Mouse (Mus musculus) MEL (cell line): ENCODE results near the gene Siah1a. TPM values are rescaled to one million over a fixed set of nuclear protein-coding genes. Genes with fewer than 3 reads are reported as not detected.

ENCODE experiments used
- DNase-seq: peaks from one replicate; pipeline ENCODE4 v3.0.0; 2011; ENCODE audit warnings: low read depth, low spot score
- H3K27ac ChIP-seq: 2 replicates; pipeline ENCODE4 v1.5.1; 2012; ENCODE audit warnings: low read depth, mild to moderate bottlenecking, control low read depth, low read length, moderate library complexity; ENCODE audit not compliant: control insufficient read depth
- H3K27me3 ChIP-seq, 2 experiments: fragments of 150-350 bp in 1 of 2; sonication (generic) in 1 of 2; 2 replicates each; pipeline ENCODE4 v1.6.1; 2012; ENCODE audit warnings: low read length in 2 of 2, mild to moderate bottlenecking in 2 of 2, improper control_type of control experiment in 1 of 2, moderate library complexity in 1 of 2; ENCODE audit not compliant: insufficient read depth in 2 of 2, control insufficient read depth in 1 of 2
- H3K36me3 ChIP-seq, 2 experiments: 2 replicates each; pipeline ENCODE4 v1.6.1; 2012 to 2014; ENCODE audit warnings: low read length in 2 of 2, improper control_type of control experiment in 1 of 2, inconsistent platforms in 1 of 2, mild to moderate bottlenecking in 1 of 2; ENCODE audit not compliant: insufficient read depth in 2 of 2, control insufficient read depth in 1 of 2
- H3K4me1 ChIP-seq, 2 experiments: fragments of 150-350 bp in 1 of 2; sonication (generic) in 1 of 2; 2 replicates each; pipeline ENCODE4 v1.6.1; 2012; ENCODE audit warnings: low read length in 2 of 2, improper control_type of control experiment in 1 of 2, mild to moderate bottlenecking in 1 of 2; ENCODE audit not compliant: insufficient read depth in 2 of 2, control insufficient read depth in 1 of 2
- H3K4me3 ChIP-seq, 2 experiments: fragments of 150-350 bp in 1 of 2; sonication (generic) in 1 of 2; 2 replicates each; pipeline ENCODE4 v1.5.1; 2012; ENCODE audit warnings: low read depth in 2 of 2, low read length in 2 of 2, mild to moderate bottlenecking in 2 of 2, moderate library complexity in 2 of 2, control low read depth in 1 of 2, improper control_type of control experiment in 1 of 2; ENCODE audit not compliant: control insufficient read depth in 1 of 2, insufficient read depth in 1 of 2
- H3K79me2 ChIP-seq: 2 replicates; pipeline ENCODE4 v1.6.1; 2012; ENCODE audit warnings: mild to moderate bottlenecking, low read length, moderate library complexity; ENCODE audit not compliant: control insufficient read depth, poor library complexity, insufficient read depth
- H3K9ac ChIP-seq: 2 replicates; pipeline ENCODE4 v1.6.1; 2012; ENCODE audit warnings: low read depth, mild to moderate bottlenecking, control low read depth, low read length, moderate library complexity; ENCODE audit not compliant: control insufficient read depth, poor library complexity, severe bottlenecking
- H3K9me3 ChIP-seq: fragments of 150-350 bp; sonication (generic); replicated peaks from 2 replicates; pipeline ENCODE4 v1.6.1; 2012; ENCODE audit warnings: mild to moderate bottlenecking, low read length, improper control_type of control experiment, moderate library complexity; ENCODE audit not compliant: insufficient read depth
- CHD1 ChIP-seq: IDR thresholded peaks from 2 replicates; pipeline ENCODE4 v1.6.1; 2012; ENCODE audit warnings: low read depth, mild to moderate bottlenecking, inconsistent platforms, low read length, improper control_type of control experiment
- CHD2 ChIP-seq: IDR thresholded peaks from 2 replicates; pipeline ENCODE4 v1.6.1; 2011; ENCODE audit warnings: low read length, improper control_type of control experiment
- CTCF ChIP-seq, 3 experiments: IDR thresholded peaks in 2 of 3; conservative IDR thresholded peaks in 1 of 3; 2 replicates each; pipeline ENCODE4 v1.5.1; 2011 to 2012; ENCODE audit warnings: low read length in 3 of 3, low read depth in 2 of 3, mild to moderate bottlenecking in 2 of 3, improper control_type of control experiment in 1 of 3, inconsistent platforms in 1 of 3, mixed read lengths in 1 of 3, moderate library complexity in 1 of 3; ENCODE audit not compliant: control insufficient read depth in 1 of 3, insufficient read depth in 1 of 3, poor library complexity in 1 of 3, severe bottlenecking in 1 of 3
- E2F4 ChIP-seq: IDR thresholded peaks from 2 replicates; pipeline ENCODE4 v1.6.1; 2011; ENCODE audit warnings: low read depth, low read length, improper control_type of control experiment, borderline replicate concordance
- ELF1 ChIP-seq: IDR thresholded peaks from 2 replicates; pipeline ENCODE4 v1.6.1; 2014; ENCODE audit warnings: low read depth, mild to moderate bottlenecking, inconsistent platforms, low read length, improper control_type of control experiment, moderate library complexity
- ETS1 ChIP-seq: IDR thresholded peaks from 2 replicates; pipeline ENCODE4 v1.6.1; 2012; ENCODE audit warnings: low read depth, mild to moderate bottlenecking, inconsistent platforms, low read length, improper control_type of control experiment, moderate library complexity
- GABPA ChIP-seq: IDR thresholded peaks from 2 replicates; pipeline ENCODE4 v1.6.1; 2012; ENCODE audit warnings: low read depth, mild to moderate bottlenecking, inconsistent platforms, low read length, improper control_type of control experiment, moderate library complexity
- GATA1 ChIP-seq: IDR thresholded peaks from 2 replicates; pipeline ENCODE4 v1.6.1; 2011; ENCODE audit warnings: low read depth, low read length, improper control_type of control experiment
- HCFC1 ChIP-seq: IDR thresholded peaks from 2 replicates; pipeline ENCODE4 v1.6.1; 2012; ENCODE audit warnings: low read depth, mild to moderate bottlenecking, inconsistent platforms, low read length, improper control_type of control experiment, moderate library complexity
- JUND ChIP-seq: IDR thresholded peaks from 2 replicates; pipeline ENCODE4 v1.6.1; 2011; ENCODE audit warnings: low read depth, mild to moderate bottlenecking, improper control_type of control experiment, low read length
- KAT2A ChIP-seq: conservative IDR thresholded peaks from 2 replicates; pipeline ENCODE4 v1.6.1; 2012; ENCODE audit warnings: low read depth, low read length, improper control_type of control experiment, inconsistent platforms
- MAFK ChIP-seq: IDR thresholded peaks from 2 replicates; pipeline ENCODE4 v1.6.1; 2011; ENCODE audit warnings: low read depth, mild to moderate bottlenecking, low read length, improper control_type of control experiment, borderline replicate concordance
- MAX ChIP-seq: IDR thresholded peaks from 2 replicates; pipeline ENCODE4 v1.6.1; 2011; ENCODE audit warnings: low read length, improper control_type of control experiment
- MAZ ChIP-seq: IDR thresholded peaks from 2 replicates; pipeline ENCODE4 v1.6.1; 2012; ENCODE audit warnings: low read depth, mild to moderate bottlenecking, inconsistent platforms, low read length, improper control_type of control experiment
- MXI1 ChIP-seq: IDR thresholded peaks from 2 replicates; pipeline ENCODE4 v1.6.1; 2011; ENCODE audit warnings: mild to moderate bottlenecking, low read depth, low read length, improper control_type of control experiment
- MYB ChIP-seq: IDR thresholded peaks from 2 replicates; pipeline ENCODE4 v1.6.1; 2011; ENCODE audit warnings: mild to moderate bottlenecking, low read depth, low read length, improper control_type of control experiment
- MYC ChIP-seq: IDR thresholded peaks from 2 replicates; pipeline ENCODE4 v1.6.1; 2011; ENCODE audit warnings: low read depth, mild to moderate bottlenecking, low read length, improper control_type of control experiment, moderate library complexity
- POLR2A ChIP-seq, 2 experiments: IDR thresholded peaks; 2 replicates each; pipeline ENCODE4 v1.6.1; 2011 to 2012; ENCODE audit warnings: low read length in 2 of 2, mild to moderate bottlenecking in 2 of 2, control low read depth in 1 of 2, improper control_type of control experiment in 1 of 2, low read depth in 1 of 2, moderate library complexity in 1 of 2; ENCODE audit not compliant: control insufficient read depth in 1 of 2, insufficient read depth in 1 of 2, poor library complexity in 1 of 2
- POLR2AphosphoS2 ChIP-seq: IDR thresholded peaks from 2 replicates; pipeline ENCODE4 v1.6.1; 2011; ENCODE audit warnings: low read length, improper control_type of control experiment
- RAD21 ChIP-seq: IDR thresholded peaks from 2 replicates; pipeline ENCODE4 v1.6.1; 2011; ENCODE audit warnings: mild to moderate bottlenecking, low read depth, low read length, improper control_type of control experiment
- RCOR1 ChIP-seq: IDR thresholded peaks from 2 replicates; pipeline ENCODE4 v1.6.1; 2012; ENCODE audit warnings: low read depth, mild to moderate bottlenecking, inconsistent platforms, low read length, improper control_type of control experiment
- SMC3 ChIP-seq: IDR thresholded peaks from 2 replicates; pipeline ENCODE4 v1.6.1; 2011; ENCODE audit warnings: low read depth, low read length, improper control_type of control experiment
- TAL1 ChIP-seq: IDR thresholded peaks from 2 replicates; pipeline ENCODE4 v1.6.1; 2012; ENCODE audit warnings: mild to moderate bottlenecking, inconsistent platforms, low read length, moderate library complexity, mixed read lengths
- UBTF ChIP-seq: IDR thresholded peaks from 2 replicates; pipeline ENCODE4 v1.6.1; 2012; ENCODE audit warnings: low read depth, mild to moderate bottlenecking, inconsistent platforms, low read length, improper control_type of control experiment, moderate library complexity, borderline replicate concordance; ENCODE audit not compliant: insufficient read depth
- USF1 ChIP-seq: IDR thresholded peaks from 2 replicates; pipeline ENCODE4 v1.6.1; 2014; ENCODE audit warnings: low read depth, mild to moderate bottlenecking, inconsistent platforms, low read length, improper control_type of control experiment, moderate library complexity
- polyA plus RNA-seq, 2 experiments: library from polyadenylated mRNA; stranded (reverse) in 1 of 2; unstranded in 1 of 2; fragments of >175 nt in 1 of 2; fragments of >200 nt in 1 of 2; gene quantifications; 2 replicates each; pipeline versions ENCODE4 v1.2.1 to v1.2.4; 2012; ENCODE audit warnings: low replicate concordance in 2 of 2, low read depth in 1 of 2; ENCODE audit not compliant: insufficient read length in 2 of 2, insufficient read depth in 1 of 2, missing spikeins in 1 of 2
- total RNA-seq: library from RNA; depleted of rRNA; stranded (reverse); fragments of 300-350 nt; gene quantifications from 2 replicates; pipeline ENCODE4 v1.2.3, GENCODE M21; 2012

Siah1a gene
- total and polyA plus RNA-seq, 3 experiments, result 8.3 to 12.2 TPM; not detected in 1

DNA sequence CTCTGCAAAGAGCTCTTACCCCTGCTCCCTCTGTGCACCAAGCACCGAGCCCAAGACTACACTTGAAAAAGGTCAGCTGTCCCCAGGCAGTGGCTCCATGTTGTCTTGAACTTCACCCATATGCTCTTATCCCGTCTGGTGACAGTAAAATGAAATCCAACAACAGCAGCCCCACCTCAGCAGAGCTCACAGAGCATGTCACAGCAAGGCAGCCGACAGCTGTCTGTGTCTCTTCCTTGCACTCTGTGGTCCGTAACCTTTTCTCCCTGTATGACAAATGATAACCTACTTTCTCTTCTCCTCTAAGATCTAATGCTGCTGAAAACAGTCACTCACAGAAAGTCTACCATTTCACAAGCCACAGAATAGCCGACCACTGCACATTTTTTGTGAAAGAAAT, 39.0 kb downstream of the Siah1a start:
- no peaks in the 10 kb centered on the region for H3K9me3 ChIP-seq
- no peaks in the 10 kb centered on the region for H3K79me2 ChIP-seq
- H3K36me3 ChIP-seq, result peaks cover 1 to 19% of the 10 kb centered on the region in 2 experiments; a peak in 2 of 4 replicates
- H3K9ac ChIP-seq, result no peak overlapping the region
- no peak overlapping the region for H3K4me3 ChIP-seq
- no peaks in the 10 kb centered on the region for H3K27me3 ChIP-seq
- peaks cover 15 to 21% of the 10 kb centered on the region in 2 experiments for H3K4me1 ChIP-seq
- no peak for DNase-seq
- peak overlapping the region; percentile 65 for H3K27ac ChIP-seq
- TF ChIP-seq USF1, result no peak
- TF ChIP-seq E2F4, result no peak
- no peak for TF ChIP-seq GABPA
- no peak for TF ChIP-seq MAFK
- no peak for TF ChIP-seq TAL1
- TF ChIP-seq RAD21, result no peak
- TF ChIP-seq CHD1, result no peak
- TF ChIP-seq GATA1, result no peak
- TF ChIP-seq JUND, result no peak
- no peak for TF ChIP-seq POLR2A (IDR thresholded peaks at IDR 0.05; ENCODE audit: control insufficient read depth in 1 of 2, insufficient read depth in 1 of 2, low read depth in 1 of 2, low read length in 2 of 2, poor library complexity in 1 of 2)
- TF ChIP-seq POLR2AphosphoS2, result no peak
- no peak for TF ChIP-seq MAX
- no peak for TF ChIP-seq MYB
- TF ChIP-seq UBTF, result no peak
- TF ChIP-seq ELF1, result no peak
- no peak for TF ChIP-seq MXI1
- TF ChIP-seq CTCF (IDR thresholded peaks at IDR 0.05 in 2 of 3, conservative IDR thresholded peaks at IDR 0.05 in 1 of 3; ENCODE audit: control insufficient read depth in 1 of 3, insufficient read depth in 1 of 3, low read depth in 2 of 3, low read length in 3 of 3, poor library complexity in 1 of 3, severe bottlenecking in 1 of 3), result no peak
- TF ChIP-seq HCFC1, result no peak
- TF ChIP-seq RCOR1, result no peak
- TF ChIP-seq ETS1, result no peak

GRCm38 (mm10) chr8:86705317-86705716, 40.4 kb downstream of the Siah1a start:
- no peaks in the 10 kb centered on the region for H3K9me3 ChIP-seq
- no peak overlapping the region for H3K4me3 ChIP-seq
- no peak overlapping the region for H3K9ac ChIP-seq
- no peaks in the 10 kb centered on the region for H3K79me2 ChIP-seq
- no peak overlapping the region for H3K27ac ChIP-seq
- no peak for DNase-seq
- no peaks in the 10 kb centered on the region for H3K27me3 ChIP-seq
- TF ChIP-seq SMC3 (no peak), MAZ (no peak), MYC (no peak), ELF1 (no peak), CHD2 (no peak), KAT2A (no peak), TAL1 (no peak), CHD1 (no peak)
- peaks cover 1 to 19% of the 10 kb centered on the region in 2 experiments; a peak in 3 of 4 replicates for H3K36me3 ChIP-seq
- H3K4me1 ChIP-seq, result peaks cover 15 to 21% of the 10 kb centered on the region in 2 experiments
